Mouse (Mus musculus) C2C12 (cell line): Measurements from ENCODE around the gene Lmf2. TPM values are rescaled to one million over a fixed set of nuclear protein-coding genes. Genes with fewer than 3 reads are reported as not detected.

Source experiments
- H3K27me3 ChIP-seq: one replicate; pipeline ENCODE4 v1.6.1; 2011; ENCODE audit not compliant: control insufficient read depth, insufficient read depth, insufficient read length
- H3K36me3 ChIP-seq: one replicate; pipeline ENCODE4 v1.6.1; 2011; ENCODE audit not compliant: control insufficient read depth, insufficient read depth
- H3K4me3 ChIP-seq: one replicate; pipeline ENCODE4 v1.5.1; 2011; ENCODE audit warnings: mild to moderate bottlenecking, control low read depth; ENCODE audit not compliant: poor library complexity, insufficient read depth, severe bottlenecking
- H3K79me2 ChIP-seq: one replicate; pipeline ENCODE4 v1.6.1; 2011; ENCODE audit not compliant: control insufficient read depth, insufficient read depth
- H3K79me3 ChIP-seq: one replicate; pipeline ENCODE4 v1.6.1; 2011; ENCODE audit warnings: low read depth, control low read depth
- H3ac ChIP-seq: one replicate; pipeline ENCODE3; 2011; ENCODE audit warnings: low read depth; ENCODE audit not compliant: control insufficient read depth, insufficient read length
- CEBPB ChIP-seq: IDR thresholded peaks from one replicate; pipeline ENCODE4 v1.6.1; 2011; ENCODE audit warnings: low read depth, mild to moderate bottlenecking, control low read depth, moderate library complexity
- CTCF ChIP-seq: IDR thresholded peaks from one replicate; pipeline ENCODE4 v1.5.1; 2011; ENCODE audit not compliant: control insufficient read depth, insufficient read depth, insufficient read length
- FOSL1 ChIP-seq: IDR thresholded peaks from one replicate; pipeline ENCODE4 v1.8.0; 2011; ENCODE audit warnings: mild to moderate bottlenecking, low read length; ENCODE audit not compliant: poor library complexity, insufficient read depth, severe bottlenecking
- MAX ChIP-seq: IDR thresholded peaks from one replicate; pipeline ENCODE4 v1.6.1; 2011; ENCODE audit warnings: mild to moderate bottlenecking, control low read depth
- MYOD1 ChIP-seq: IDR thresholded peaks from one replicate; pipeline ENCODE4 v1.6.1; 2011; ENCODE audit warnings: low read depth; ENCODE audit not compliant: control insufficient read depth, insufficient read length
- MYOG ChIP-seq: IDR thresholded peaks from one replicate; pipeline ENCODE4 v1.6.1; 2011; ENCODE audit not compliant: control insufficient read depth, insufficient read length; ENCODE audit errors: extremely low read depth
- USF1 ChIP-seq: IDR thresholded peaks from one replicate; pipeline ENCODE4 v1.6.1; 2011; ENCODE audit warnings: low read depth, mild to moderate bottlenecking, control low read depth, moderate library complexity
- polyA plus RNA-seq: library from polyadenylated mRNA; unstranded; fragments of >200 nt; fragmentation: generic; extraction: Trizol; gene quantifications from one replicate; pipeline ENCODE4 v1.2.1, GENCODE M21; 2012; ENCODE audit warnings: missing spikeins

Gene Lmf2
- polyA plus RNA-seq, 1 experiment: 95.9 TPM

DNA sequence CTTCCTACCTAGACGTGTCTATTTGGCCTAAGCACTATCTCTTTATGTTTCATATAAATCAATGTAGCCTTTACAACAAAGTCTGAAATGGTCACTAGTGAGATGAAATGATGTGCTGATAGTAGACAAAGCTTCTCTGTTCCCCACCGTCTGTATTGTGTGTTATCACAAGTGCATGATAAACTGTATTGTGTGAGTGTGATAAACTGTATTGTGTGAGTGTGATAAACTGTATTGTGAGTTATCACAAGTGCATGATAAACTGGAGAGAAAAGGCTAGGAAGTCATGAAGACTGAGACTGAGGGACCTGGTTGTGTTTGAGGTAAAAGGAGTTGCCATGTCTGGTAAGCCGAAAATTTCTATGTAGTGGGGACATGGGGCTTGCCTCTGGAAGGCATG lies 3.3 kb upstream of the Lmf2 start:
- no peaks in the 10 kb centered on the region for H3K27me3 ChIP-seq
- H3K79me2 ChIP-seq: peaks cover 96% of the 10 kb centered on the region
- peaks cover 60% of the 10 kb centered on the region for H3K36me3 ChIP-seq
- TF ChIP-seq FOSL1: no peak
- TF ChIP-seq USF1: no peak
- TF ChIP-seq MAX: no peak
- no peak for TF ChIP-seq MYOD1
- TF ChIP-seq MYOG: no peak
- no peak for TF ChIP-seq CTCF
- no peak for TF ChIP-seq CEBPB
- no peak overlapping the region for H3ac ChIP-seq
- no peak overlapping the region for H3K4me3 ChIP-seq
- H3K79me3 ChIP-seq: peaks cover 67% of the 10 kb centered on the region

DNA sequence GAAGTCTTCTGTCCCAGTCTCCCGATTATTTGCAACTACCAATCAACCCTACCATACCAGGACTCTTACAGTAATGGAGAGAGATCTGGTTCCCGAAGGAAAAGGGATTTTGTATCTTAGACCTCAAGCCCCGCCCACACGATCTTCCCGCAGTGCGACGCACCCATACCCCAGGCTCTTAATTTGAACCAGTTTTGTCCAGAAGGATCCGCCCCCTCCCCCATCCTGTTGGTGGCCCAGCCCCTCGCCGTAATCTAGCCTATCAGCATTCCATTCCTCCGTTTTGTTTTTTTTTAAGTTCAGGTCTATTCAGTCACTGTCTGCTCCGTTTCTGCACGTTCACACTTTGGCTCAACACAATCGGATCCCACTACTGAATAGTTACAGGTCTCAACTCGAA lies 913 bp upstream of the Lmf2 start:
- TF ChIP-seq USF1: no peak
- TF ChIP-seq MAX: peak; percentile 61
- H3K27me3 ChIP-seq: no peaks in the 10 kb centered on the region

DNA sequence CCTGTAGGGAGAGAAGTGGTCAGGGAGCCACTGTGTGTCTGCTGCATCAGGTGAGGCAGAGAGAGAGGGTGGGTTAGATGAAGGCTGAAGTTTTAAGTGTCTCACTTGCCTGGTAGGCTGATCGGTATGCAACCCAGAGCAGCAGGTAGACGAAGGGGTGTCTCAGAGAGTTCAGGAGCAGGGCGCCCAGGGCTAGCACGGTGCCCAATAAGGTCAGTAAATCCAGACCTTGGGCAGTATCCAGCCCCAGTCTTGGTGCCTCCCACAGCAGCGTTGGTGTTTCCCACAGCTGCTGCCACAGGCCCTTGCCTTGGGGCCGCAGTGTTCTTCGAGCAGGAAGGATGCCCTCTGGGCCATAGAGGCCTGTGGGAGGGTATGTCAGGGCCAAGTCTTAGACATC lies 1.0 kb downstream of the Lmf2 start:
- Histone ChIP-seq H3K36me3 (peaks cover 61% of the 10 kb centered on the region), H3K4me3 (peak overlapping the region; percentile 94), H3K79me3 (peaks cover 47% of the 10 kb centered on the region), H3ac (peak overlapping the region; percentile 87), H3K27me3 (no peaks in the 10 kb centered on the region), H3K79me2 (peaks cover 70% of the 10 kb centered on the region)
- TF ChIP-seq CTCF (no peak), MYOG (no peak), CEBPB (no peak), MAX (no peak), FOSL1 (no peak)

More for the DNA sequence above, 913 bp upstream of the Lmf2 start:
- peaks cover 65% of the 10 kb centered on the region for H3K79me3 ChIP-seq
- H3K4me3 ChIP-seq: peak overlapping the region; percentile 94
- H3K36me3 ChIP-seq: peaks cover 61% of the 10 kb centered on the region
- H3ac ChIP-seq: peak overlapping the region; percentile 81
- peaks cover 89% of the 10 kb centered on the region for H3K79me2 ChIP-seq

DNA sequence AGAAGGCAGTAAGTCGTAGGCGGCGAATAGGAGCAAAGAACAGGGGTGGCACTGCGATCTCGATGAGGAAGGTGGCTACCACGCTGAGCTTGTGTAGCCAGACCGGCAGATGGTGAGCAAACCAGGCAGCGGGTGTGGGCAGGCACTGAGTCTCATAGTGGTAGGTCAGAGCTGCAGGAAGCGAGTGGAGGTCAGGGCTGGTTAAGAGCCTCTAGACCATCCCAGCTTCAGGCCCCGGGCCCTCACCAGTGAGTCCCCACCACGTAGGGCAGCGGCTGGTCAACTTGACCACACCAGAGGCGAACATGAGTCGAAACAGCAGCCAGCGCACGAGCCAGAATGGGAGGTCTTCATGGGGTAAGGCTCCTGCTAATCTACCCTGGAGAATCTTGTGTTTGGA lies 1.6 kb downstream of the Lmf2 start:
- Histone ChIP-seq H3K79me2 (peaks cover 63% of the 10 kb centered on the region), H3K4me3 (peak overlapping the region; percentile 94), H3K36me3 (peaks cover 65% of the 10 kb centered on the region), H3K27me3 (no peaks in the 10 kb centered on the region), H3K79me3 (peaks cover 42% of the 10 kb centered on the region), H3ac (peak overlapping the region; percentile 44)
- TF ChIP-seq CEBPB: no peak
- TF ChIP-seq MYOD1: no peak
- no peak for TF ChIP-seq CTCF
- TF ChIP-seq MAX: no peak
- TF ChIP-seq FOSL1: no peak
- no peak for TF ChIP-seq MYOG
- no peak for TF ChIP-seq USF1

DNA sequence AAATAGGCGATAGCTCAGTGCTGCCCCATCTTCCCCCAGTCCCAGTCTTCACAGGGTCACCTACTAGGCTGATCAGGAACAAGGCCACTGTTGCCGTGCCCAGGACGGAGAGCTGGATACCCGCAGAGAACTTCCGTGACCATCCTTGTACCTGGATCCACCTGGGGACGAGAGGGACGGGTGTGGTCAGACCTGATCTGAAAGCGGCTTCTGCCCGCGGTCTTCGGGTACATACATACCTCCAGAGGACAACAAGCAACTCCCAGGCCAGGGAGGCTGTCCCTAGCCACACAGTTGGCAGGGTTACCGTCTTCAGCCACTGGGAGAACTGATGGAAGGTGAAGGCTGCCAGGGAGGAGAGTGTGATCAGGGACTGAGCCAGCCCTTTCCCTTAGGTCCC lies 2.7 kb downstream of the Lmf2 start:
- Histone ChIP-seq H3K4me3 (no peak overlapping the region), H3K27me3 (no peaks in the 10 kb centered on the region), H3ac (no peak overlapping the region), H3K36me3 (peaks cover 54% of the 10 kb centered on the region), H3K79me3 (peaks cover 31% of the 10 kb centered on the region), H3K79me2 (peaks cover 53% of the 10 kb centered on the region)
- TF ChIP-seq MYOD1 (no peak), CTCF (no peak), MAX (no peak), USF1 (no peak), MYOG (no peak), CEBPB (no peak), FOSL1 (no peak)

DNA sequence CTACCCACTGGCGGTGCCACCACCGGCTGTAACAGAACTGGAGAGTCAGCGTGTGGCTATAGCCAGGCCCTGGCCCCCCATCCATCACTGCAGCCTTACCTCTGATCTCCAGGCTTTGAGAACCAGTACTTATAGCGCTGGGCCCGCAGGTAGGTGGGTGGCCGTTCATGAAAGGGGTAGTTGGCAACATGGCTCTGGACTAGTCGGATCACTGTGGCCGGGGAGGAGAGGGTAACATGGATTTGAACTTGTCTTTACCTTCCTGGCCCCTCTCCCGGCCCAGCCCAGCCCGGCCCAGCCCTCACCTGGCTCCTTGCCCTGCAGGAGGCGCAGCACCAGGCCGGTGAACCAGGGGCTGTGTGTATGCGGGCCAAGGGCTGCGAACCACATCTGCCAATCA lies 3.4 kb downstream of the Lmf2 start:
- Histone ChIP-seq H3K4me3 (no peak overlapping the region), H3K36me3 (peaks cover 52% of the 10 kb centered on the region)
- no peak for TF ChIP-seq MAX
- TF ChIP-seq CEBPB: no peak
- TF ChIP-seq USF1: no peak
- no peak for TF ChIP-seq FOSL1
- TF ChIP-seq CTCF: no peak
- no peak for TF ChIP-seq MYOG
- TF ChIP-seq MYOD1: no peak

More for the DNA sequence above, 3.4 kb downstream of the Lmf2 start:
- peaks cover 24% of the 10 kb centered on the region for H3K79me3 ChIP-seq
- no peak overlapping the region for H3ac ChIP-seq
- H3K27me3 ChIP-seq: no peaks in the 10 kb centered on the region
- peaks cover 46% of the 10 kb centered on the region for H3K79me2 ChIP-seq
